ENCODE assay signal across 8 mouse cellular contexts in the genomic region with DNA sequence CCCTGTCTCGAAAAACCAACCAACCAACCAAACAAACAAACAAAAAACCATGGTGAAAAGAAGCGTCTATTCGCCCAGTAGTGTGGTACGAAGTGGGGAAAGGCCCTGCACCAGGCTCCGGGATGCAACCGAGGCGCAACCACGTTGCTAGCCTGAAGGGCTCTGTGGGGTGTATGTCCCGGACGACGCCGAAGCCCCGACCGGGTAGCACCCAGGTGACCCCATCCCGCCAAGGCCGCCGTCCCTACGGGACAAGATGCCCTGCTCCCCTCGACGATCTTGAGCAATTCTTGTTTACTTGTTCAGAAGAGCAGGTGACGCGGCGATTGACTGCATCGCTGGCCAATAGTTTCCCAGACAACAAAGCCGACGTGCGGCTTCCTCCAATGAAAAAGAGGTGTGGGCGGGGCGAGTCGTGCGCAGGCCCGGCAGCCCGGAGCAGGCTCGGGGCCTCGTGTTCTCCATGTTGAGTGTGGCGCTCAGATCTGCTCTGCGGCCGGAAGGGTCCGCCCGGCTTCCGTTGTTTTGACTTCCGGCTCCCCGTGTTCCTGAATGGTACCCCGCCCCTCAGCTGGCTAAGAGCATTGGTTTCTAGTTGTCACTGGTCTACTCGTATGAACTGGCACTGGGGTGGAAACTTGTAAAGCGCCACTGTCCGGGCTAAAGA. TPM values are rescaled to one million over a fixed set of nuclear protein-coding genes. Genes with fewer than 3 reads are reported as not detected.
DNase-seq lines count a peak whose midpoint lies in the region; ATAC-seq and TF ChIP-seq lines count a peak whose summit lies in the region.

No protein-coding gene starts in this region.

- peak overlapping the region; percentile 65 for H3K4me2 ChIP-seq in forebrain, embryonic 16.5 days (ENCODE audit: low read length)
- peak overlapping the region; percentile 66 for H3K4me2 ChIP-seq in lung, embryonic 14.5 days

- ATAC-seq in G1E (ENCODE audit: extremely low read depth, insufficient number of reproducible peaks, low FRiP score, poor library complexity, severe bottlenecking): peak; percentile 92
- peak; percentile 97 for ATAC-seq in forebrain, embryonic 16.5 days
- peak; percentile 96 for ATAC-seq in lung, embryonic 14.5 days (ENCODE audit: insufficient read depth)

- DNase-seq in G1E (ENCODE audit: low spot score): peak; percentile 96
- peak; percentile 100 for DNase-seq in cerebellum, adult 18-20 months
- peak; percentile 100 for DNase-seq in heart, postnatal 36 days
- peak; percentile 99 for DNase-seq in layer of hippocampus, adult 2 months (ENCODE audit: low spot score in 2 of 2)
- DNase-seq in lung, embryonic 14.5 days: peak; percentile 100
- peak; percentile 99 for DNase-seq in thymus, adult 2 months

- H3K9ac ChIP-seq in forebrain, embryonic 16.5 days (replicated peaks; ENCODE audit: low read depth, low read length): peak overlapping the region; percentile 65
- peak overlapping the region; percentile 58 for H3K9ac ChIP-seq in lung, embryonic 14.5 days

- WGBS in forebrain, embryonic 16.5 days: 1% methylated on average over 47 of the region's 47 CpGs
- under 1% methylated on average over 47 of the region's 47 CpGs for WGBS in lung, embryonic 14.5 days
- WGBS in olfactory bulb, adult 2 months: under 1% methylated on average over 47 of the region's 47 CpGs
- WGBS in thymus, adult 2 months: 1% methylated on average over 47 of the region's 47 CpGs

- no peaks in the 10 kb centered on the region for H3K36me3 ChIP-seq in G1E (replicated peaks)
- H3K36me3 ChIP-seq in forebrain, embryonic 16.5 days (ENCODE audit: control insufficient read depth, insufficient read depth): no peaks in the 10 kb centered on the region
- H3K36me3 ChIP-seq in lung, embryonic 14.5 days (ENCODE audit: insufficient read depth): no peaks in the 10 kb centered on the region
- H3K36me3 ChIP-seq in thymus, adult 2 months (ENCODE audit: control insufficient read depth, insufficient read depth, low read length): no peaks in the 10 kb centered on the region

- H3K9me3 ChIP-seq in G1E (replicated peaks): no peaks in the 10 kb centered on the region
- no peaks in the 10 kb centered on the region for H3K9me3 ChIP-seq in forebrain, embryonic 16.5 days (ENCODE audit: control insufficient read depth, low read length)
- no peaks in the 10 kb centered on the region for H3K9me3 ChIP-seq in lung, embryonic 14.5 days (ENCODE audit: low read depth, low read length)

- H3K27me3 ChIP-seq in G1E (ENCODE audit: insufficient read depth, low read length): peaks cover 3% of the 10 kb centered on the region
- H3K27me3 ChIP-seq in forebrain, embryonic 16.5 days (replicated peaks; ENCODE audit: control insufficient read depth, insufficient read depth, low read length): no peaks in the 10 kb centered on the region
- H3K27me3 ChIP-seq in lung, embryonic 14.5 days (ENCODE audit: insufficient read depth, low read length): no peaks in the 10 kb centered on the region
- no peaks in the 10 kb centered on the region for H3K27me3 ChIP-seq in thymus, adult 2 months (ENCODE audit: control insufficient read depth, insufficient read depth, low read length)

- peak overlapping the region; percentile 50 for H3K27ac ChIP-seq in forebrain, embryonic 16.5 days (ENCODE audit: low read length)
- H3K27ac ChIP-seq in layer of hippocampus, adult 2 months: peak overlapping the region; percentile 97
- H3K27ac ChIP-seq in lung, embryonic 14.5 days (ENCODE audit: low read depth): no peak overlapping the region
- H3K27ac ChIP-seq in olfactory bulb, adult 2 months (ENCODE audit: insufficient read depth, low read depth, low read length): peak overlapping the region; percentile 88
- H3K27ac ChIP-seq in thymus, adult 2 months (ENCODE audit: control insufficient read depth, insufficient read depth, low read length): peak overlapping the region; percentile 57; the same call in 1 of the 2 replicates

- TF ChIP-seq CTCF in G1E (IDR thresholded peaks at IDR 0.05; ENCODE audit: low read depth, low read length): no peak
- no peak for TF ChIP-seq CTCF in layer of hippocampus, adult 2 months (conservative IDR thresholded peaks at IDR 0.05)
- no peak for TF ChIP-seq CTCF in lung, embryonic 14.5 days (IDR thresholded peaks at IDR 0.05; ENCODE audit: low read depth)
- TF ChIP-seq CTCF in olfactory bulb, adult 2 months (IDR thresholded peaks at IDR 0.05; ENCODE audit: insufficient read depth, low read depth, low read length): no peak
- peak; percentile 45; the same call in 1 of the 2 replicates for TF ChIP-seq CTCF in thymus, adult 2 months (IDR thresholded peaks at IDR 0.05; ENCODE audit: borderline replicate concordance, control insufficient read depth, extremely low read depth, insufficient read depth, low read length, poor library complexity)

- H3K4me3 ChIP-seq in G1E (ENCODE audit: low read depth, low read length): peak overlapping the region; percentile 79
- peak overlapping the region; percentile 57 for H3K4me3 ChIP-seq in forebrain, embryonic 16.5 days (replicated peaks; ENCODE audit: low read length)
- peak overlapping the region; percentile 72 for H3K4me3 ChIP-seq in layer of hippocampus, adult 2 months
- peak overlapping the region; percentile 56 for H3K4me3 ChIP-seq in lung, embryonic 14.5 days (ENCODE audit: low read depth, low read length)
- peak overlapping the region; percentile 74 for H3K4me3 ChIP-seq in olfactory bulb, adult 2 months (ENCODE audit: insufficient read depth, low read depth, low read length)
- H3K4me3 ChIP-seq in thymus, adult 2 months (ENCODE audit: control insufficient read depth, insufficient read depth, low read length): peak overlapping the region; percentile 75

- intact Hi-C loops in heart, postnatal 36 days (cut with DNase I): no loop called here

- H3K4me1 ChIP-seq in G1E (ENCODE audit: insufficient read depth, low read depth, low read length): peaks cover 35% of the 10 kb centered on the region
- peaks cover 13% of the 10 kb centered on the region for H3K4me1 ChIP-seq in forebrain, embryonic 16.5 days (replicated peaks; ENCODE audit: control insufficient read depth, insufficient read depth, low read length)
- 0 out of 2 replicates have a peak, but pooled peaks cover under 1% of the 10 kb centered on the region for H3K4me1 ChIP-seq in lung, embryonic 14.5 days (ENCODE audit: insufficient read depth)
- peaks cover 7% of the 10 kb centered on the region; the same call in 1 of the 2 replicates for H3K4me1 ChIP-seq in olfactory bulb, adult 2 months (ENCODE audit: control insufficient read depth, insufficient read depth, low read length)
- H3K4me1 ChIP-seq in thymus, adult 2 months (replicated peaks; ENCODE audit: control insufficient read depth, insufficient read depth, low read length): peaks cover 7% of the 10 kb centered on the region; the same call in 1 of the 2 replicates

- TF ChIP-seq POLR2A in olfactory bulb, adult 2 months (IDR thresholded peaks at IDR 0.05; ENCODE audit: insufficient read depth, low read depth, low read length): peak; percentile 89
- TF ChIP-seq POLR2A in thymus, adult 2 months (IDR thresholded peaks at IDR 0.05; ENCODE audit: control insufficient read depth, extremely low read depth, insufficient read depth, low read length, poor library complexity): peak; percentile 98

RNA-seq across cellular contexts. Expression of a gene that starts 4.9 kb away (rescaled TPM):
- total RNA-seq in G1E (2014; fragmentation: Nextera tagmentation) (91.3 and 109 TPM in 2 replicates), G1E (2017) (158 and 159 TPM in 2 replicates)
- 50.6 and 54.4 TPM in 2 replicates for polyA plus RNA-seq in G1E (2012)
- polyA plus RNA-seq in forebrain, embryonic 16.5 days (2015; fragmentation: Nextera tagmentation; extraction: Ambion mirVana): 407 and 443 TPM in 2 replicates
- total RNA-seq in heart, postnatal 36 days (2021): 100 to 1,000 TPM; 266 to 268 TPM
- 100 to 1,000 TPM; 166 to 172 TPM for total RNA-seq in layer of hippocampus, adult 2 months (2021)
- 198 and 202 TPM in 2 replicates for polyA plus RNA-seq in lung, embryonic 14.5 days (2014; fragmentation: Nextera tagmentation; extraction: Ambion mirVana)
- not detected in 2 replicates for polyA plus RNA-seq in olfactory bulb, adult 2 months (2012; ENCODE audit: insufficient read depth, insufficient read length, low replicate concordance, missing spikeins)
- polyA plus RNA-seq in thymus, adult 2 months (2012; rRNA removed): 103 and 113 TPM in 2 replicates

RNA-seq across cellular contexts. Expression of a gene that starts 6.7 kb away (rescaled TPM):
- 5.9 and 9.2 TPM in 2 replicates for total RNA-seq in G1E (2014; fragmentation: Nextera tagmentation)
- total RNA-seq in G1E (2017): 4.9 and 6.0 TPM in 2 replicates
- polyA plus RNA-seq in G1E (2012): 25.3 and 29.4 TPM in 2 replicates
- polyA plus RNA-seq in forebrain, embryonic 16.5 days (2015; fragmentation: Nextera tagmentation; extraction: Ambion mirVana): 33.8 and 35.9 TPM in 2 replicates
- total RNA-seq in heart, postnatal 36 days (2021): 100 to 1,000 TPM; 122 to 133 TPM
- 100 to 1,000 TPM; 110 to 116 TPM for total RNA-seq in layer of hippocampus, adult 2 months (2021)
- 17.5 and 18.4 TPM in 2 replicates for polyA plus RNA-seq in lung, embryonic 14.5 days (2014; fragmentation: Nextera tagmentation; extraction: Ambion mirVana)
- polyA plus RNA-seq in olfactory bulb, adult 2 months (2012; ENCODE audit: insufficient read depth, insufficient read length, low replicate concordance, missing spikeins): not detected in 2 replicates
- 39.8 and 55.7 TPM in 2 replicates for polyA plus RNA-seq in thymus, adult 2 months (2012; rRNA removed)

RNA-seq across cellular contexts. Expression of a gene that starts 41.2 kb away (rescaled TPM):
- total RNA-seq in G1E (2014; fragmentation: Nextera tagmentation): not detected in 2 replicates
- total RNA-seq in G1E (2017): not detected in 2 replicates
- not detected in 2 replicates for polyA plus RNA-seq in G1E (2012)
- not detected in 2 replicates for polyA plus RNA-seq in forebrain, embryonic 16.5 days (2015; fragmentation: Nextera tagmentation; extraction: Ambion mirVana)
- total RNA-seq in heart, postnatal 36 days (2021): not detected
- not detected for total RNA-seq in layer of hippocampus, adult 2 months (2021)
- not detected in 2 replicates for polyA plus RNA-seq in lung, embryonic 14.5 days (2014; fragmentation: Nextera tagmentation; extraction: Ambion mirVana)
- not detected in 2 replicates for polyA plus RNA-seq in olfactory bulb, adult 2 months (2012; ENCODE audit: insufficient read depth, insufficient read length, low replicate concordance, missing spikeins)
- 0.35 TPM in 1 of 2 replicates, not detected in the other for polyA plus RNA-seq in thymus, adult 2 months (2012; rRNA removed)

Comparison
In these comparisons a context has a peak if more than half of its experiments do, and no peak if none do; other contexts are left out.
1. RNA of a gene that starts 6.7 kb away (polyA plus RNA-seq): 39.8 to 55.7 TPM in thymus, adult 2 months, 33.8 to 35.9 TPM in forebrain, embryonic 16.5 days, 25.3 to 29.4 TPM in G1E and 17.5 to 18.4 TPM in lung, embryonic 14.5 days; not detected in olfactory bulb, adult 2 months; every median in the first group is over 10 times any median in the second.
2. Peak in every context shown above with its lines, with median percentiles within 50 percentile points of each other: ATAC-seq, DNase-seq and H3K4me3 ChIP-seq.